ENCODE assay signal across 8 mouse cellular contexts in the genomic region with DNA sequence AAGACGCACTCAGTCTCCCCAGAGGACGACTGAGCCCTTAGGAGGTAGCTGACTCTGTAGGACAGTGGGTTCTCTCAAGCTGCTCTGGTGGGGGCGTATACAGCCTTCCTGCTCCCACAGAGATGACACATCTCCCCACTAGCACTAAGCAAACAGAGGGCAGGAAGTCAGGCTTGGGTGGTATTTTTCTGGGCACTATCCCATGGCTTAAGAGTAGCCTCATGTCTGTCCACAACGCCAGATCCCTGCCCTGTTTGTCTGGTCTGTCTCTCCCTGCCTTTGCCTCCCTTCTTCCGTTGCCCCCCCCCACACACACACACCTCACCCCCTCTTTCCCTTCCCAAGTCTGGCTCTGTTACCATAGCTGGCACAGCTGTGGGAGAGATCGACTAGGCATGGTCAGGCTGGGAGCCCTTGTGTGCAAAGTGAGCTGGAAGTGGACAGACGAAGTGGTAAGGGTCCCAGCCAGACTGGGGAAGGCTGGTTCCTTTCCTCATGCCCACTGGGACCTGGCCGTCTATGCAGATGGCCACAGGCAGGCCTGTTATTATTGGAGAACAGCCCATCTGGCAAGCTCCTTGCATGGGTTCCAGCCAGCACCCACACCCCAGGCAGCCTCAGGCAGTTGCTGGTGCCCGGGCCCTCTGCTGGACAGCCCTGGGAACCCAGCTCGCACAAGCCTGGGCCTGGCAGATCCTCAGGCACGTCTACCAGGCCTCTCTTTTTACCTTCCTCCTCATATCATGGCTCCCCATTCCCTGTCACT. TPM values are rescaled to one million over a fixed set of nuclear protein-coding genes. Genes with fewer than 3 reads are reported as not detected.
DNase-seq lines count a peak whose midpoint lies in the region; ATAC-seq and TF ChIP-seq lines count a peak whose summit lies in the region.

No protein-coding gene starts in this region.

- peak; percentile 62 to 68 for DNase-seq in left cerebral cortex, adult 2 months (ENCODE audit: extremely low spot score in 1 of 2, low spot score in 2 of 2)
- no peak for DNase-seq in left cerebral cortex, adult 8-10 months (ENCODE audit: low spot score in 2 of 2)
- DNase-seq in liver, result peak; percentile 82

- WGBS in intestine, embryonic 16.5 days, result 41% methylated on average over 11 of the region's 11 CpGs
- 38% methylated on average over 11 of the region's 11 CpGs for WGBS in stomach, embryonic 15.5 days

- no peaks in the 10 kb centered on the region for H3K27me3 ChIP-seq in intestine, embryonic 16.5 days (replicated peaks; ENCODE audit: control insufficient read depth, insufficient read depth, low read length)
- no peaks in the 10 kb centered on the region for H3K27me3 ChIP-seq in myocyte (ENCODE audit: control insufficient read depth, insufficient read depth, insufficient read length)
- no peaks in the 10 kb centered on the region for H3K27me3 ChIP-seq in stomach, embryonic 15.5 days (replicated peaks)

- TF ChIP-seq POLR2A in myocyte (IDR thresholded peaks at IDR 0.05; ENCODE audit: insufficient read length, low read depth), result peak; percentile 56

- no peak overlapping the region for H3K27ac ChIP-seq in left cerebral cortex, adult 2 months
- H3K27ac ChIP-seq in intestine, embryonic 16.5 days (ENCODE audit: low read length), result peak overlapping the region; percentile 24; the same call in 1 of the 2 replicates
- peak overlapping the region; percentile 35; the same call in 1 of the 2 replicates for H3K27ac ChIP-seq in stomach, embryonic 15.5 days

- H3K4me3 ChIP-seq in left cerebral cortex, adult 2 months, result no peak overlapping the region
- no peak overlapping the region for H3K4me3 ChIP-seq in intestine, embryonic 16.5 days (ENCODE audit: low read length)
- H3K4me3 ChIP-seq in myocyte, result peak overlapping the region; percentile 80
- H3K4me3 ChIP-seq in stomach, embryonic 15.5 days (replicated peaks), result no peak overlapping the region

- peaks cover 43% of the 10 kb centered on the region for H3K79me2 ChIP-seq in myocyte (ENCODE audit: control insufficient read depth, insufficient read depth)

- H3ac ChIP-seq in myocyte (ENCODE audit: control insufficient read depth, insufficient read length), result peak overlapping the region; percentile 88

- peak; percentile 75 for TF ChIP-seq CTCF in left cerebral cortex, adult 2 months (IDR thresholded peaks at IDR 0.05)

- ATAC-seq in common myeloid progenitor, adult 5-6 weeks (replicated peaks; ENCODE audit: low read depth, poor library complexity, severe bottlenecking), result peak; percentile 67
- peak; percentile 60 for ATAC-seq in granulocyte monocyte progenitor cell, adult 5-6 weeks (replicated peaks; ENCODE audit: poor library complexity, severe bottlenecking)
- no peak for ATAC-seq in intestine, embryonic 16.5 days
- peak; percentile 32; the same call in 1 of the 2 replicates for ATAC-seq in stomach, embryonic 15.5 days (ENCODE audit: insufficient read depth, low FRiP score, low read depth)

- H3K9me3 ChIP-seq in intestine, embryonic 16.5 days (ENCODE audit: control insufficient read depth, low read length), result no peaks in the 10 kb centered on the region
- H3K9me3 ChIP-seq in stomach, embryonic 15.5 days, result no peaks in the 10 kb centered on the region

- H3K9ac ChIP-seq in intestine, embryonic 16.5 days (ENCODE audit: low read depth, low read length), result no peak overlapping the region
- no peak overlapping the region for H3K9ac ChIP-seq in stomach, embryonic 15.5 days

- H3K36me3 ChIP-seq in intestine, embryonic 16.5 days (ENCODE audit: control insufficient read depth, insufficient read depth, low read length), result no peaks in the 10 kb centered on the region
- no peaks in the 10 kb centered on the region for H3K36me3 ChIP-seq in myocyte (ENCODE audit: control insufficient read depth, insufficient read depth)
- no peaks in the 10 kb centered on the region for H3K36me3 ChIP-seq in stomach, embryonic 15.5 days

- H3K4me2 ChIP-seq in intestine, embryonic 16.5 days (ENCODE audit: low read depth, low read length), result no peak overlapping the region
- H3K4me2 ChIP-seq in myocyte (ENCODE audit: low read depth), result peak overlapping the region; percentile 88
- peak overlapping the region; percentile 100; the same call in 1 of the 2 replicates for H3K4me2 ChIP-seq in stomach, embryonic 15.5 days

- peaks cover 81% of the 10 kb centered on the region for H3K4me1 ChIP-seq in intestine, embryonic 16.5 days (ENCODE audit: control insufficient read depth, insufficient read depth, low read length)
- H3K4me1 ChIP-seq in stomach, embryonic 15.5 days, result peaks cover 71% of the 10 kb centered on the region

- intact Hi-C loops in left cerebral cortex, adult 2 months (cut with DNase I), result no loop called here

TF ChIP-seq in myocyte, 11 proteins besides CTCF, POLR2A, EP300 and RAD21:
- TF ChIP-seq POLR2AphosphoS2 (IDR thresholded peaks at IDR 0.05; ENCODE audit: insufficient read length, low read depth) (peak; percentile 73), CEBPB (IDR thresholded peaks at IDR 0.05; ENCODE audit: insufficient read depth, poor library complexity, severe bottlenecking) (no peak), MAX (IDR thresholded peaks at IDR 0.05; ENCODE audit: low read depth) (no peak), MYOG (IDR thresholded peaks at IDR 0.05; ENCODE audit: control insufficient read depth in 1 of 3, insufficient read depth in 1 of 3, insufficient read length in 2 of 3, low read depth in 2 of 3) (peak in 2 of 3 experiments; percentile 75 to 78), TCF3 (IDR thresholded peaks at IDR 0.05; ENCODE audit: insufficient read length, low read depth) (no peak), SRF (IDR thresholded peaks at IDR 0.05; ENCODE audit: control insufficient read depth, insufficient read length, low read depth) (peak; percentile 11), MYOD1 (IDR thresholded peaks at IDR 0.05; ENCODE audit: control insufficient read depth in 1 of 3, insufficient read length in 2 of 3, low read depth in 2 of 3) (peak in 2 of 3 experiments; percentile 33 to 54), TCF12 (IDR thresholded peaks at IDR 0.05; ENCODE audit: insufficient read depth, poor library complexity, severe bottlenecking) (no peak)

RNA-seq across cellular contexts. Expression of gene Slc29a1, which starts 2.6 kb away (rescaled TPM):
- 10 to 100 TPM; 19.7 to 23.6 TPM for total RNA-seq in left cerebral cortex, adult 2 months (2021)
- 10 to 100 TPM; 27.4 to 32.1 (median 29.5) TPM for total RNA-seq in left cerebral cortex, adult 8-10 months (2022)
- total RNA-seq in common myeloid progenitor, adult 5-6 weeks (2017), result 80.6 and 109 TPM in 2 replicates
- total RNA-seq in granulocyte monocyte progenitor cell, adult 5-6 weeks (2014; fragmentation: Nextera tagmentation), result 60.7 and 107 TPM in 2 replicates
- total RNA-seq in granulocyte monocyte progenitor cell, adult 5-6 weeks (2017), result 53.2 and 74.0 TPM in 2 replicates
- 73.4 and 83.1 TPM in 2 replicates for polyA plus RNA-seq in intestine, embryonic 16.5 days (2015; fragmentation: Nextera tagmentation; extraction: Ambion mirVana)
- polyA plus RNA-seq in myocyte (2012; fragmentation: generic; extraction: Trizol), result 913 TPM
- 83.4 and 88.9 TPM in 2 replicates for polyA plus RNA-seq in stomach, embryonic 15.5 days (2015; fragmentation: Nextera tagmentation; extraction: Ambion mirVana)

RNA-seq across cellular contexts. Expression of gene Mymx, which starts 5.1 kb away (rescaled TPM):
- not detected for total RNA-seq in left cerebral cortex, adult 2 months (2021)
- total RNA-seq in left cerebral cortex, adult 8-10 months (2022), result not detected
- not detected in 2 replicates for total RNA-seq in common myeloid progenitor, adult 5-6 weeks (2017)
- not detected in 2 replicates for total RNA-seq in granulocyte monocyte progenitor cell, adult 5-6 weeks (2014; fragmentation: Nextera tagmentation)
- total RNA-seq in granulocyte monocyte progenitor cell, adult 5-6 weeks (2017), result not detected in 2 replicates
- polyA plus RNA-seq in intestine, embryonic 16.5 days (2015; fragmentation: Nextera tagmentation; extraction: Ambion mirVana), result 0.22 and 0.64 TPM in 2 replicates
- 576 TPM for polyA plus RNA-seq in myocyte (2012; fragmentation: generic; extraction: Trizol)
- polyA plus RNA-seq in stomach, embryonic 15.5 days (2015; fragmentation: Nextera tagmentation; extraction: Ambion mirVana), result 0.40 and 1.3 TPM in 2 replicates

RNA-seq across cellular contexts. Expression of gene Hsp90ab1, which starts 23.7 kb away (rescaled TPM):
- total RNA-seq in left cerebral cortex, adult 2 months (2021), result 1,000 to 10,000 TPM; 1,492 to 1,507 TPM
- 1,000 to 10,000 TPM; 1,476 to 1,616 (median 1,547) TPM for total RNA-seq in left cerebral cortex, adult 8-10 months (2022)
- total RNA-seq in common myeloid progenitor, adult 5-6 weeks (2017), result 2,806 and 3,169 TPM in 2 replicates
- total RNA-seq in granulocyte monocyte progenitor cell, adult 5-6 weeks (2014; fragmentation: Nextera tagmentation), result 1,977 and 2,073 TPM in 2 replicates
- 2,383 and 2,522 TPM in 2 replicates for total RNA-seq in granulocyte monocyte progenitor cell, adult 5-6 weeks (2017)
- 1,309 and 1,475 TPM in 2 replicates for polyA plus RNA-seq in intestine, embryonic 16.5 days (2015; fragmentation: Nextera tagmentation; extraction: Ambion mirVana)
- 1,606 TPM for polyA plus RNA-seq in myocyte (2012; fragmentation: generic; extraction: Trizol)
- polyA plus RNA-seq in stomach, embryonic 15.5 days (2015; fragmentation: Nextera tagmentation; extraction: Ambion mirVana), result 1,532 and 1,551 TPM in 2 replicates

RNA-seq across cellular contexts. Expression of gene Slc35b2, which starts 33.1 kb away (rescaled TPM):
- 10 to 100 TPM; 21.5 to 26.3 TPM for total RNA-seq in left cerebral cortex, adult 2 months (2021)
- total RNA-seq in left cerebral cortex, adult 8-10 months (2022), result 10 to 100 TPM; 26.8 to 33.4 (median 29.4) TPM
- 49.6 and 93.8 TPM in 2 replicates for total RNA-seq in common myeloid progenitor, adult 5-6 weeks (2017)
- total RNA-seq in granulocyte monocyte progenitor cell, adult 5-6 weeks (2014; fragmentation: Nextera tagmentation), result 88.5 and 124 TPM in 2 replicates
- total RNA-seq in granulocyte monocyte progenitor cell, adult 5-6 weeks (2017), result 39.3 and 77.1 TPM in 2 replicates
- 132 and 136 TPM in 2 replicates for polyA plus RNA-seq in intestine, embryonic 16.5 days (2015; fragmentation: Nextera tagmentation; extraction: Ambion mirVana)
- polyA plus RNA-seq in myocyte (2012; fragmentation: generic; extraction: Trizol), result 80.1 TPM
- 115 and 131 TPM in 2 replicates for polyA plus RNA-seq in stomach, embryonic 15.5 days (2015; fragmentation: Nextera tagmentation; extraction: Ambion mirVana)

RNA-seq across cellular contexts. Expression of gene Nfkbie, which starts 41.3 kb away (rescaled TPM):
- total RNA-seq in left cerebral cortex, adult 2 months (2021), result 1 to 10 TPM; 2.3 to 2.4 TPM
- total RNA-seq in left cerebral cortex, adult 8-10 months (2022), result 1 to 10 TPM; 2.1 to 3.2 (median 2.5) TPM
- 10.1 and 11.0 TPM in 2 replicates for total RNA-seq in common myeloid progenitor, adult 5-6 weeks (2017)
- 4.6 and 7.8 TPM in 2 replicates for total RNA-seq in granulocyte monocyte progenitor cell, adult 5-6 weeks (2014; fragmentation: Nextera tagmentation)
- 4.9 and 6.0 TPM in 2 replicates for total RNA-seq in granulocyte monocyte progenitor cell, adult 5-6 weeks (2017)
- 5.0 and 5.5 TPM in 2 replicates for polyA plus RNA-seq in intestine, embryonic 16.5 days (2015; fragmentation: Nextera tagmentation; extraction: Ambion mirVana)
- polyA plus RNA-seq in myocyte (2012; fragmentation: generic; extraction: Trizol), result 7.3 TPM
- 4.3 and 4.4 TPM in 2 replicates for polyA plus RNA-seq in stomach, embryonic 15.5 days (2015; fragmentation: Nextera tagmentation; extraction: Ambion mirVana)

Comparison
In these comparisons a context has a peak if more than half of its experiments do, and no peak if none do; other contexts are left out.
1. DNase-seq: peak in left cerebral cortex, adult 2 months (2 of 2) and liver (single experiment); none in left cerebral cortex, adult 8-10 months (0 of 2).